Mouse (Mus musculus): ENCODE measurements around the gene Ryk.

- TF ChIP-seq CTCF (IDR thresholded peaks at IDR 0.05; ENCODE audit: low read depth), result no peak
- TF ChIP-seq EP300 (IDR thresholded peaks at IDR 0.05; ENCODE audit: low read depth), result no peak
Observed at GRCm38 (mm10) chr9:102834742-102835591, at the start of gene Ryk.

Measured in liver, embryonic 14.5 days (tissue).